Mouse (Mus musculus): ENCODE results near the gene Casq1.
A peak's percentile ranks its signal among the peaks of the same experiment; 100 is the strongest.
"Not testable (repeated sequence)": the region's sequence is repeated elsewhere in the genome, so short reads cannot be mapped to it uniquely, and the experiment has no call there.

Casq1 gene

GRCm38 (mm10) chr1:172219451-172220406 lies at the start of gene Casq1:
Gene Casq1 (minus strand): TSS chr1:172219868.
- no peak for DNase-seq

- no peak for DNase-seq
Observed at GRCm38 (mm10) chr1:172261477-172262078, 41.9 kb upstream of the Casq1 start, which contains the start of gene Igsf8. Gene Igsf8 (plus strand): TSS chr1:172261641.

- no peak for DNase-seq
Observed at GRCm38 (mm10) chr1:172258314-172258713, 38.6 kb upstream of the Casq1 start, which contains the start of gene Atp1a4. Gene Atp1a4 (minus strand): TSS chr1:172258414.

GRCm38 (mm10) chr1:172247679-172248078 lies 28.0 kb upstream of the Casq1 start:
- DNase-seq = peak in 1 of 2 experiments; percentile 55

- DNase-seq = no peak
Observed at GRCm38 (mm10) chr1:172247216-172247615, 27.5 kb upstream of the Casq1 start.

GRCm38 (mm10) chr1:172244645-172245044 lies 25.0 kb upstream of the Casq1 start:
- DNase-seq = not testable (repeated sequence)

GRCm38 (mm10) chr1:172243547-172244205 lies 24.0 kb upstream of the Casq1 start:
- peak in 1 of 2 experiments; percentile 50 for DNase-seq

- DNase-seq = no peak
Observed at GRCm38 (mm10) chr1:172242401-172242800, 22.7 kb upstream of the Casq1 start.

- DNase-seq = no peak
Observed at GRCm38 (mm10) chr1:172240945-172241708, 21.5 kb upstream of the Casq1 start.

GRCm38 (mm10) chr1:172229215-172229614 lies 9.5 kb upstream of the Casq1 start:
- DNase-seq = no peak

GRCm38 (mm10) chr1:172228209-172228608 lies 8.5 kb upstream of the Casq1 start:
- DNase-seq = no peak

- DNase-seq = no peak
Observed at GRCm38 (mm10) chr1:172221297-172222063, 1.8 kb upstream of the Casq1 start.

GRCm38 (mm10) chr1:172220414-172220813 lies 746 bp upstream of the Casq1 start:
- peak; percentile 78 to 81 for DNase-seq

GRCm38 (mm10) chr1:172218164-172218910 lies 1.3 kb downstream of the Casq1 start:
- DNase-seq = no peak

GRCm38 (mm10) chr1:172217148-172217547 lies 2.5 kb downstream of the Casq1 start:
- peak; percentile 96 to 97 for DNase-seq

GRCm38 (mm10) chr1:172214748-172215147 lies 4.9 kb downstream of the Casq1 start:
- peak; percentile 45 to 53 for DNase-seq

- DNase-seq = peak in 1 of 2 experiments; percentile 46
Observed at GRCm38 (mm10) chr1:172213771-172214170, 5.9 kb downstream of the Casq1 start.

GRCm38 (mm10) chr1:172212776-172213175 lies 6.9 kb downstream of the Casq1 start:
- DNase-seq = no peak

GRCm38 (mm10) chr1:172207111-172207584 lies 12.5 kb downstream of the Casq1 start:
- peak in 1 of 2 experiments; percentile 29 for DNase-seq

- peak; percentile 86 to 92 for DNase-seq
Observed at GRCm38 (mm10) chr1:172206141-172206917, 13.3 kb downstream of the Casq1 start, which contains the start of gene Pea15a. Gene Pea15a (minus strand): TSS chr1:172206804.

Data from lung, postnatal 4 days (tissue).